Mouse (Mus musculus) neural tube, postnatal 0 days (tissue): ENCODE measurements around the gene Popdc2. TPM values are rescaled to one million over a fixed set of nuclear protein-coding genes. Genes with fewer than 3 reads are reported as not detected.

Source experiments
- polyA plus RNA-seq: library from polyadenylated mRNA; unstranded; fragments of >200 nt; fragmentation: Nextera tagmentation; extraction: Ambion mirVana; gene quantifications from 2 replicates; pipeline ENCODE4 v1.2.1, GENCODE M21; 2015

Gene Popdc2
- polyA plus RNA-seq: 0.11 and 0.37 TPM in 2 replicates

GRCm38 (mm10) chr16:38361933-38362332, at the start of gene Popdc2:
TSS of gene Popdc2 (plus strand) at chr16:38362209.

GRCm38 (mm10) chr16:38341396-38342324, 20.3 kb upstream of the Popdc2 start, which contains the start of gene Maats1:
TSS of gene Maats1 (minus strand) at chr16:38342143.

GRCm38 (mm10) chr16:38346529-38347325, 15.3 kb upstream of the Popdc2 start, which contains the start of the genes Cox17 and Gm21987:
TSS of gene Cox17 (plus strand) at chr16:38346991.
TSS of gene Gm21987 (plus strand) at chr16:38347040.

Other genes starting within 250 kb of the Popdc2 start
- not detected in 2 replicates for gene Nr1i2, start 67.4 kb upstream of the Popdc2 start, polyA plus RNA-seq
- gene Maats1, start 20.1 kb upstream of the Popdc2 start, polyA plus RNA-seq: 0.86 and 0.92 TPM in 2 replicates
- gene Cox17, start 15.2 kb upstream of the Popdc2 start, polyA plus RNA-seq: 109 and 111 TPM in 2 replicates
- not detected in 2 replicates for gene Gm21987, start 15.2 kb upstream of the Popdc2 start, polyA plus RNA-seq
- gene Pla1a, start 70.9 kb downstream of the Popdc2 start, polyA plus RNA-seq: 2.2 and 2.7 TPM in 2 replicates
- 133 TPM in 2 replicates for gene Adprh, start 90.5 kb downstream of the Popdc2 start, polyA plus RNA-seq
- gene Cd80, start 93.4 kb downstream of the Popdc2 start, polyA plus RNA-seq: 0.17 and 0.28 TPM in 2 replicates
- gene Timmdc1, start 160.5 kb downstream of the Popdc2 start, polyA plus RNA-seq: 29.1 and 29.2 TPM in 2 replicates
- 40.0 and 41.3 TPM in 2 replicates for gene Poglut1, start 188.0 kb downstream of the Popdc2 start, polyA plus RNA-seq
- 19.9 and 22.3 TPM in 2 replicates for gene Tmem39a, start 196.5 kb downstream of the Popdc2 start, polyA plus RNA-seq